Mouse (Mus musculus): ENCODE data around the gene Dnajc11. TPM values are rescaled to one million over a fixed set of nuclear protein-coding genes. Genes with fewer than 3 reads are reported as not detected.

Dnajc11 gene
- polyA plus RNA-seq, 1 experiment from 2014 or later, result 61.1 TPM

DNA sequence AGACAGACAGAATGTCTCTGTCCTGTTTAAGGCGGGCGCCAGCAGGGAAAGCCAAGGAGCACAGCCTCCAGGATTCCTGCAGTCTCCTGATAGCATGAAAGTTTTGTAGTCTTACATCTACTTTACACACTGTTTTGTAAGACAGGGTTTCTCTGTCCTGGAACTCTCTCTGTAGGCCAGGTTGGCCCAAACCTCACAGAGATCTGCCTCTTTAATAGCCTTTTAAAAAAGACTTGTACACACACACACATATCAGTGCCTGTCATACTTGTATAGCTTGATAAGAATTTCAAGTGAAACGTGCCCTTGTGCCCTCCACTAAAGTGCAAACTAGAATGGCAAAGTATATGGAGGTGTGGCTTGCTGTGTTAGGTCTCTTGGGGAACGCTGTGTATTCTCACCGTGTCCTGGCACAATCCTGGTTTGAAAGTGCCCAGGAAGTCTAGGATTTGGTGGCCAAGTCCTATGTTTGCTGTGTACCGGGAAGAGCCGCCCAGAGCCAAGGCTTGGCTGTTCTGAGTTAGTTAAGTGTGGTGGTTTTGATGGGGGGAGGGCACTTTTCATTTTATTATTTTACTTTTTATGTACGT lies 77.8 kb downstream of the Dnajc11 start:
- H3K27ac ChIP-seq (ENCODE audit: poor library complexity, severe bottlenecking), result peak overlapping the region; percentile 95
- peaks cover 55% of the 10 kb centered on the region for H3K4me1 ChIP-seq (replicated peaks)
- H3K9ac ChIP-seq, result peak overlapping the region; percentile 91
- peaks cover 44% of the 10 kb centered on the region for H3K36me3 ChIP-seq
- H3K4me2 ChIP-seq, result peak overlapping the region; percentile 86
- H3K4me3 ChIP-seq, result peak overlapping the region; percentile 72
- ATAC-seq (ENCODE audit: insufficient number of reproducible peaks, low FRiP score), result no peak
- WGBS, result 46% methylated on average over 8 of the region's 8 CpGs
- no peaks in the 10 kb centered on the region for H3K9me3 ChIP-seq (replicated peaks)
- no peaks in the 10 kb centered on the region for H3K27me3 ChIP-seq (replicated peaks)

GRCm38 (mm10) chr4:152012109-152012508 lies 78.6 kb downstream of the Dnajc11 start:
- 0 out of 2 replicates have a peak overlapping the region, but pooled peaks have one; percentile 9 for H3K27ac ChIP-seq (ENCODE audit: poor library complexity, severe bottlenecking)
- peaks cover 51% of the 10 kb centered on the region for H3K4me1 ChIP-seq (replicated peaks)
- ATAC-seq (ENCODE audit: insufficient number of reproducible peaks, low FRiP score), result no peak
- no peaks in the 10 kb centered on the region for H3K27me3 ChIP-seq (replicated peaks)
- no peaks in the 10 kb centered on the region for H3K9me3 ChIP-seq (replicated peaks)
- 77% methylated on average over 16 of the region's 16 CpGs for WGBS
- peaks cover 53% of the 10 kb centered on the region for H3K36me3 ChIP-seq
- peak overlapping the region; percentile 72 for H3K4me3 ChIP-seq
- peak overlapping the region; percentile 91 for H3K9ac ChIP-seq
- peak overlapping the region; percentile 86 for H3K4me2 ChIP-seq

- Histone ChIP-seq H3K4me3 (peak overlapping the region; percentile 14), H3K9me3 (replicated peaks) (no peaks in the 10 kb centered on the region), H3K4me2 (peak overlapping the region; percentile 86), H3K4me1 (replicated peaks) (peaks cover 39% of the 10 kb centered on the region), H3K36me3 (peaks cover 63% of the 10 kb centered on the region), H3K27ac (ENCODE audit: poor library complexity, severe bottlenecking) (peak overlapping the region; percentile 67), H3K27me3 (replicated peaks) (no peaks in the 10 kb centered on the region), H3K9ac (peak overlapping the region; percentile 57)
- 71% methylated on average over 12 of the region's 12 CpGs for WGBS
- no peak for ATAC-seq (ENCODE audit: insufficient number of reproducible peaks, low FRiP score)
Observed at GRCm38 (mm10) chr4:152013036-152013813, 79.7 kb downstream of the Dnajc11 start.

DNA sequence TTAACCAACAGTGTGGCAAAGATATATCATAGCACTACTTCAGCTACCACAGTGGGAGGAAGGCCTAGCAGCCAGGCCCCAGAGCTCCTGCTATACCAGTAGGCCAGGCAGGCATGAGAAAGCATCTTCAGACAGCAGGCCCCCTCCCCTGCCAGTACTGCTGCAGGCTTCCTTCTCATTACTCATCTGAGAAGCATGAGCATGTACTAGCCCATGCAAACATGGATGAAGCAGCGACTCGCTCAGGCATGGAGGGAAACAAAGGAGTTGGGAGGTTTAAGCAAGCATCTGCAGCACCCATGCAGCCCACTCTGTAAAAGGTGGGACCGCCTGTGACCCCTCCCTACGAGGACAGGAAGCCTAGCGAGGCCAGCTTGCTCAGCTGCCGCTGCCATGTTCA lies 85.6 kb downstream of the Dnajc11 start:
- no peak overlapping the region for H3K4me2 ChIP-seq
- H3K27me3 ChIP-seq (replicated peaks), result no peaks in the 10 kb centered on the region
- no peak overlapping the region for H3K27ac ChIP-seq (ENCODE audit: poor library complexity, severe bottlenecking)
- H3K9me3 ChIP-seq (replicated peaks), result no peaks in the 10 kb centered on the region
- 76% methylated on average over 6 of the region's 6 CpGs for WGBS
- no peak overlapping the region for H3K9ac ChIP-seq
- no peak for ATAC-seq (ENCODE audit: insufficient number of reproducible peaks, low FRiP score)
- H3K4me1 ChIP-seq (replicated peaks), result peaks cover 5% of the 10 kb centered on the region
- H3K36me3 ChIP-seq, result peaks cover 95% of the 10 kb centered on the region
- no peak overlapping the region for H3K4me3 ChIP-seq

DNA sequence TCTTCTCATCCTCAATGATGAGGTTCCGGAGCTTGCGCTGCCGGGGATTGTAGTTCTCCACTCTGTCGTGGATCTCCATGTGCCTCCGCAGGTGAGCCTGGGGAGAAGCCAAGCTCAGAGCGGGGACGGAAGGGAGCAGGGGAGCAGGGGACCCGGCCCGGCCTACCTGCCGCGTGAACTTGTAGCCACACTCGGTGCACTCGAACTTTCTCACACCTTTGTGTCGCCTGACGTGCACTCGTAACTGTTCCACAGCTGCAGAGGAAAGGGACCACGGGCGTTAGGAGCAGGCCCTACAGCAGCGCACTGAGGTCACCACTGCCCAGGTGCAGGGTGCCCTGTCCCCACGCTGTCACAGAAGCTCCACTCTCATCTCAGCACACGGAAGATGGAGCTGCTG lies 86.5 kb downstream of the Dnajc11 start:
- Histone ChIP-seq H3K27ac (ENCODE audit: poor library complexity, severe bottlenecking) (no peak overlapping the region), H3K9ac (no peak overlapping the region), H3K9me3 (replicated peaks) (no peaks in the 10 kb centered on the region), H3K4me2 (no peak overlapping the region), H3K36me3 (peaks cover 93% of the 10 kb centered on the region), H3K4me1 (replicated peaks) (peaks cover 10% of the 10 kb centered on the region), H3K27me3 (replicated peaks) (no peaks in the 10 kb centered on the region), H3K4me3 (no peak overlapping the region)
- ATAC-seq (ENCODE audit: insufficient number of reproducible peaks, low FRiP score), result no peak
- 91% methylated on average over 21 of the region's 21 CpGs for WGBS

DNA sequence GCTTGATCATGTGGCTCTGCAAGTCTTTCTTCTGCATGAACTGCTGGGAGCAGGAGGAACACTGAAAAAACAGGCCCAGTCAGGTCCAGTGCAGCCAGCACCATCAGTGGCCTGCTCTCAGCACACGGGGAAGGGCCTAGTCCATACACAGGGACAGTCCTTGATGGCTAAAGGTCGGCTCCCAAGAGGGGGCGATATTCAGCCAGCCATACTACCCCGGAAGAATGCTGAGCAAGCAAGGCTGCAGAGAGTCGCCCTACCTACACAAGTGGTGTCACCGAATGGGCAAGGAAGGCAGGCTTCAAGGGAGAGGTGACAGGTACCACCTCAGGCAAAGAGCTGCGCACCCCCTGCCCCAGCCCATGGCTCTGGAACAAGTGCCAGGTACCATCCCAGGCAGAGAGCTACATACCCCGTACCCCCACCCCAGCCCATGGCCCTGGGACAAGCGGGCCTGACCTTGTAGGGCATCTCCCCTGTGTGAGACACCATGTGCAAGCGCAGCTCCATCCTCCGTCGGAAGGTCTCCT lies 88.1 kb downstream of the Dnajc11 start:
- 74% methylated on average over 12 of the region's 12 CpGs for WGBS
- no peak overlapping the region for H3K9ac ChIP-seq
- no peaks in the 10 kb centered on the region for H3K9me3 ChIP-seq (replicated peaks)
- no peak for ATAC-seq (ENCODE audit: insufficient number of reproducible peaks, low FRiP score)
- no peak overlapping the region for H3K27ac ChIP-seq (ENCODE audit: poor library complexity, severe bottlenecking)
- peaks cover 78% of the 10 kb centered on the region for H3K36me3 ChIP-seq
- H3K4me2 ChIP-seq, result no peak overlapping the region
- H3K4me1 ChIP-seq (replicated peaks), result peaks cover 26% of the 10 kb centered on the region
- no peaks in the 10 kb centered on the region for H3K27me3 ChIP-seq (replicated peaks)
- H3K4me3 ChIP-seq, result no peak overlapping the region

DNA sequence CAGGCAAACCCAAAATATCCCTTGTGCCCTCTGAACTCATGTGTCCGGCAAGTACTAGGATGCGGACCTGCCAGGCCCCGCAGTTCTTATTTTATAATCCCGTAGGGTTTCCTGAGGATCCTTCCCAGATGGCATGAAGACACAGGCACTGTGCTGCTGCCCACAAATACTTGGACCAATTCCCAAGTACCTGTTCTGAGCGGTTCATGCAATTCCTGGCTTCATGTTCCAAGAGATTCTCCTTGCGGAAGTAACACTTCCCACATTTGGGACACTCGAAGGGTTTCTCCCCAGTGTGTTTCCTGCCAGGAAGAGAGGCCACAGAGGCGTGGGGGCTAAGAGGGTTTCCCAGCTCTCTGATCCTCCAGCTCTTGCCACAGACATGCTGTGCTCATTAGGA lies 89.0 kb downstream of the Dnajc11 start:
- Histone ChIP-seq H3K27ac (ENCODE audit: poor library complexity, severe bottlenecking) (no peak overlapping the region), H3K9ac (no peak overlapping the region), H3K4me2 (no peak overlapping the region), H3K9me3 (replicated peaks) (no peaks in the 10 kb centered on the region), H3K4me1 (replicated peaks) (peaks cover 30% of the 10 kb centered on the region), H3K27me3 (replicated peaks) (no peaks in the 10 kb centered on the region), H3K4me3 (no peak overlapping the region), H3K36me3 (peaks cover 69% of the 10 kb centered on the region)
- no peak for ATAC-seq (ENCODE audit: insufficient number of reproducible peaks, low FRiP score)
- WGBS, result 82% methylated on average over 8 of the region's 8 CpGs

- Histone ChIP-seq H3K36me3 (peaks cover 50% of the 10 kb centered on the region), H3K27ac (ENCODE audit: poor library complexity, severe bottlenecking) (no peak overlapping the region), H3K4me1 (replicated peaks) (peaks cover 41% of the 10 kb centered on the region), H3K4me2 (no peak overlapping the region), H3K27me3 (replicated peaks) (no peaks in the 10 kb centered on the region), H3K9me3 (replicated peaks) (no peaks in the 10 kb centered on the region), H3K4me3 (no peak overlapping the region), H3K9ac (no peak overlapping the region)
- 87% methylated on average over 11 of the region's 11 CpGs for WGBS
- ATAC-seq (ENCODE audit: insufficient number of reproducible peaks, low FRiP score), result no peak
Observed at GRCm38 (mm10) chr4:152024525-152024924, 91.0 kb downstream of the Dnajc11 start.

GRCm38 (mm10) chr4:152026751-152027508 lies 93.4 kb downstream of the Dnajc11 start:
- peak overlapping the region; percentile 91 for H3K9ac ChIP-seq
- peak overlapping the region; percentile 95 for H3K4me2 ChIP-seq
- H3K27ac ChIP-seq (ENCODE audit: poor library complexity, severe bottlenecking), result peak overlapping the region; percentile 59; the same call in 1 of the 2 replicates
- peaks cover 44% of the 10 kb centered on the region for H3K4me1 ChIP-seq (replicated peaks)
- H3K36me3 ChIP-seq, result peaks cover 26% of the 10 kb centered on the region
- WGBS, result 2% methylated on average over 41 of the region's 41 CpGs
- no peaks in the 10 kb centered on the region for H3K9me3 ChIP-seq (replicated peaks)
- ATAC-seq (ENCODE audit: insufficient number of reproducible peaks, low FRiP score), result peak; percentile 71
- H3K27me3 ChIP-seq (replicated peaks), result peaks cover 11% of the 10 kb centered on the region
- peak overlapping the region; percentile 79 for H3K4me3 ChIP-seq

GRCm38 (mm10) chr4:152027524-152027923 lies 94.0 kb downstream of the Dnajc11 start, which contains the start of gene Zbtb48:
Zbtb48 (minus strand) TSS chr4:152027671.
- peak within 1 kb of the TSS; percentile 95 for H3K4me2 ChIP-seq
- H3K9ac ChIP-seq, result peak within 1 kb of the TSS; percentile 91
- H3K27me3 ChIP-seq (replicated peaks), result peaks cover 16% of the 10 kb centered on the region
- peak within 1 kb of the TSS; percentile 59; the same call in 1 of the 2 replicates for H3K27ac ChIP-seq (ENCODE audit: poor library complexity, severe bottlenecking)
- peak within 1 kb of the TSS; percentile 79 for H3K4me3 ChIP-seq
- under 1% methylated on average over 35 of the region's 35 CpGs for WGBS
- no peaks in the 10 kb centered on the region for H3K9me3 ChIP-seq (replicated peaks)
- peaks cover 44% of the 10 kb centered on the region for H3K4me1 ChIP-seq (replicated peaks)
- H3K36me3 ChIP-seq, result peaks cover 20% of the 10 kb centered on the region
- ATAC-seq (ENCODE audit: insufficient number of reproducible peaks, low FRiP score), result peak; percentile 97

- Histone ChIP-seq H3K9me3 (replicated peaks) (no peaks in the 10 kb centered on the region), H3K4me3 (peak overlapping the region; percentile 79), H3K27ac (ENCODE audit: poor library complexity, severe bottlenecking) (no peak overlapping the region), H3K4me2 (peak overlapping the region; percentile 95), H3K9ac (peak overlapping the region; percentile 73), H3K36me3 (peaks cover 11% of the 10 kb centered on the region), H3K27me3 (replicated peaks) (peaks cover 24% of the 10 kb centered on the region), H3K4me1 (replicated peaks) (peaks cover 41% of the 10 kb centered on the region)
- ATAC-seq (ENCODE audit: insufficient number of reproducible peaks, low FRiP score), result no peak
- 63% methylated on average over 15 of the region's 15 CpGs for WGBS
Observed at GRCm38 (mm10) chr4:152028456-152028855, 95.0 kb downstream of the Dnajc11 start.

All from heart, embryonic 12.5 days (tissue).